Mouse (Mus musculus): ENCODE data around the gene Ntn5. TPM values are rescaled to one million over a fixed set of nuclear protein-coding genes. Genes with fewer than 3 reads are reported as not detected.
A peak's percentile ranks its signal among the peaks of the same experiment; 100 is the strongest.
"Not testable (repeated sequence)": the region's sequence is repeated elsewhere in the genome, so short reads cannot be mapped to it uniquely, and the experiment has no call there.

Gene Ntn5
- total RNA-seq, 2 experiments from 2014 or later: 0.91 to 1.5 TPM

DNA sequence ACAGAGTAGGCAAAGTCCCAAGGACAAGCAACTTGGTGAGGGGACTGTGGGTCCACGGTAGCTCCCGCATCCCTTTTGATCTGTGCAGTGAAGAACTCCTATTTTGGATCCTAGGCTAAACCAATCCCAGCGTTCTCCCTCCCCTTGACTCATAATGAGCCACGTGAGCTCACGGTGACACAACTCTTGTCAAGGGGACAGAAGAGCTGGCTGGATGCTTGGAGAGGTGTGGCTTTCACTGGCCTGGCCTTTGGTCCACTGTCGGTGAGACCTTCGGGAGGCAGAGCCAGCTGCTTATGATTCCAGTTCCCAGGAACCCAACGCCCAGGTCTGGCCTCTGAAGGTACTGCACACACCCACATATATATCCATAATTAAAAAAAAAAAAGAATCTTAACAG, 34.5 kb upstream of the Ntn5 start:
- no peak for DNase-seq (ENCODE audit: low spot score in 2 of 2)
- intact Hi-C loops (cut with DNase I): no loop called here

DNA sequence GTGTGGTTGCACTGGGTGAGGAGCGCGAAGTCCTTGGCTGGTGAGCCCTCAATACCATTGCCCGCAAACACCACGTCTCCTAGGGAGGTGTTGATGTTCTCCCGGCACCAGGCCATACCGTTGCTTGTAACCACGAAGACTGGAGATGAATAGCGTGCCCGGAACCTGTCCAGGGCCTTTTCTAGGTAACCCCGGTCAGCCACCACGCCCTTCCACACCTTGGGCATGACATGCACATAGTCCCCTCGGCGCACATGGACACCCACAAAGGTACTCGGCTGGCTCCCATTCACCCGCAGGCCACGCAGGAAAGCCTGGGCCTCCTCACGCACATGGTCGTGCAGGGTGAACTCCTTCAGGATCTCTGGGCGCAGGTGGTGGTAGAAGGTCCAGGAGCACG, 33.3 kb upstream of the Ntn5 start:
- intact Hi-C loops (cut with DNase I); DNase-seq (ENCODE audit: low spot score in 2 of 2): not testable (repeated sequence)

DNA sequence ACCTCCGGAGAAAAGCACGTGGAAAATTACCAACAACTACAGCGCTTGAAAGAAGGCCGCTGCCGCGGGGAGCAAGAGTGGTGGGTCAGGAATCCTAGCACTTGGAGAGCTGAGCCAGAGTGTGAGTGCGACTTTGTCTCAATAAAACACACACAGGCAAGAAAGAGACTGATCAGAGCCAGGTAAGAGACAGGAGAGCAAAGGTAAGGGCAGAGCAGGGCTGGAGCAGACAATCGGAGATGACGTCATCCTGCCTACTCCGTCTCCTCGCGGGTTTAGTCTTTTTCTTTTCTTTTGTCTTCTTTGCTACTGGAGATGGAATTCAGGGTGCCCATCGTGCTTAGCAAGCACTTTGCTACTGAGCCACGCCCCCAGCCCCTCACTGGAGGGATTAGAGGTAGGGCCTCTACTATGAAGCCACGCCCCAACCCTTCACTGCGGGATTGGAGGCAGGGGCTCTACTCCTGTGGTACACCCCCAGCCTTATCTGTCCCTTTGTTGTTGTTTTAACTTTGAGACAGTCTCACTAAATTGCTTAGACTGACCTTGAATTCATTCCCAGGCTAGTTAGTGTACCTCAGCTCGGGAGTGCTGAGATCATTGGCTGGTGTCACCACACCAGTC, 29.3 kb upstream of the Ntn5 start:
- no peak for DNase-seq (ENCODE audit: low spot score in 2 of 2)
- intact Hi-C loops (cut with DNase I): no loop called here

DNA sequence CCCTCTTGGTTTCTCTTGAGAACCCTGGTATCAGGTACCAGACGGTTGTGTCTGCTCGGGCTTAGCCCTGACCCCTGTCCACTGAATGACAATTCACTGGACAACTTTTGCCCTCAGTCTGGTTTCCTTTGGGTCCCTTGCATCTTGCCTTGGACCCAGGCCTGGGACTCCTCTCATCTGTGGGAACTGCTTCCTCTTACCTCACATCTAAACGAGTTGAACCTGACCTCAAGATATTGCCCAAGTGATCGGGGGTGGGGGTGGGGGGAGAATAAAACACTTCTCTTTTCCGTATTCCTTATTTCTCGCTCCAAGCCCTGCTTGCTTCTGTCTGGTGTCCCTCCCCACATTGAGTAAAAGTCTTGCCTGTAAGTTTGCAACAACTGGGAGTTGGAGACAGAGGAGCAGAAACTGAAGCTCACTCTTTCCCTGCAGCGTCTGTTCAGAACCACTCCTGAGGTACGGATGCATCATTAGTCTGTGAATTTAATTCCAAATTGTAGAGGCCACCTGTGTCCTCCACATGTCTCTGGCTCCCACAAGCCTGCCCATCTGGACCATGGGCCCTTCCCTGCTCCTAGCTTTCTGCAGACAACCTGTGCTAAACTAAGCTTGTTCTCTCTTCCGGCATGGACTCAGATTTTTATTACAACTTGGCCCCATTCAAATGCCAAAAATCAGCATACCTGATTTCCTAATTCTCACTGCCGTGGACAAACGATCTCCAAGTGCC, 22.9 kb upstream of the Ntn5 start:
- intact Hi-C loops (cut with DNase I): loop anchor here (10.0 kb wide), 1 partner anchor 56 kb away; no protein-coding TSS in a partner anchor

DNA sequence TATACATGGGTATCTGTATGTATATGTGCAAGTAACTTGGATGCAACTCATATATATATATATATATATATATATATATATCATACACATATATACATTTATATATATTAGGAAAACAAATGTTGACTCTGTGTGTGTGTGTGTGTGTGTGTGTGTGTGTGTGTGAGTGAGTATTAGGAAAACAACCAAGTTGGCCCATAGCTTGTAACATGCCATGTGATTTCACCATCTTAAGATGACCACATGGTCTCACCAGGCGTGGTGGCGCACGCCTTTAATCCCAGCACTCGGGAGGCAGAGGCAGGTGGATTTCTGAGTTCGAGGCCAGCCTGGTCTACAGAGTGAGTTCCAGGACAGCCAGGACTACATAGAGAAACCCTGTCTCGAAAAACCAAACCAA, 22.1 kb upstream of the Ntn5 start:
- intact Hi-C loops (cut with DNase I): loop anchor here (10.0 kb wide), 1 partner anchor 57 kb away; no protein-coding TSS in a partner anchor
- not testable (repeated sequence) for DNase-seq (ENCODE audit: low spot score in 2 of 2)

More for the DNA sequence above, 22.9 kb upstream of the Ntn5 start:
- no peak for DNase-seq (ENCODE audit: low spot score in 2 of 2)

DNA sequence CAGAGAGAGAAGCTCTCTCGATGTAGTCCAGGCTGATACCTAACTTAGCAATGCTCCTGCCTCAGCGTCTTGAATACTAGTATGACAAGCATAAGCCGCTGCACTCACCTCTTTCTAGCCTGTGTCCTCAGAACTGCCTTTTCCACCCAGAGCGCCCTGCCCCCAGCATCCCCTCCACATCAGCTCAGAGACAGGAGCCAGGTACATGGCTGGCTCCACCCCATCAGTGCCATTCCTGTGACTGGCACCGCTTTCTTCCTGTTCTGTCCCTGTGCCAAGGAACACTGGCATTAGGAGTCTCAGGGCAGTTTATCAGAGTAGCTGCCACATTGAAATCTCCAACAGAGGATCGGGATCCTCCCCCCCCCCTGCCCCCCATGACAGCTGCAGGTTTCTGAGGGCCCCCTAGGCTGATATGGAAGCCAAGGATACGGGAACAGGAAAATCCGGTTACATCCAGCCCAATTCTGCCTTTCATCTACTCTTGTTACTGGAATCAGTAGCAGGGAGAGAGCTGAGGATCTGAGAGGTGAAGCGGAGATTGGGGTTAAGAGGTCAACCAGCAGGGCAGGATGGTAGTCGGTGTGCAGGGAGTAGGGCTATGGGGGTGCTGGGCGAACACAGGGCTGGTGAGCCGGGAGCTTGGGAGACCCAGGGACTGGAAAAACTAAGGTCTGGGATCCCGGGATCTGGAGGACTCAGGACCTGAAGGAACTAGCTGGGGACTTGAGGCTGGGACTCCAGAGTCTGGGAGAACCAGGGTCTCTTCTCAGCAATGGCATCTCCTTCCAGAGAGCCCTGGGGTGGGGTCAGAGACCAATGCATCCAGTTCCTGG, 18.3 kb upstream of the Ntn5 start:
- no peak for DNase-seq (ENCODE audit: low spot score in 2 of 2)
- intact Hi-C loops (cut with DNase I): loop anchor here (10.0 kb wide), 1 partner anchor 61 kb away; no protein-coding TSS in a partner anchor

DNA sequence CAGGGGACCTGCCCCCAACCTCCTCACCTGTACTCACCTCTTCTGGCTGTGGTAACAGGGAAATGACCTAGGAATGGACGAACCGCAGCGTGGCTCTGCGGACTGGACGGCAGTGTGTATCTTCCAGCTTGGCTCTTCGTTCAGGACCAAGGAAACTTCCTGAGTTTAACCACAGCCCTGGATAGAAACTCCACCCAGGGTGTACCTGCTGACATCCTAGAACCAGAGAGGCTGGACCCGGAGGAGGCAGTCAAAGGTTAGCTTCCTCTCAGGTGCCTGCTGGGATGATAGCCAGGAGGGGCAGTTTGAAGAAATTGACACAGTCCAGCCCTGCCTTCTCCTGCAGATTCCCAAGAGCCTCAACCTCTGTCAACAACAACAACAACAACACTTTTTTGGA, 17.7 kb upstream of the Ntn5 start, which contains the start of gene Fut2:
TSS of gene Fut2 (minus strand) at position 234 of the 400 bp plus-strand sequence.
- intact Hi-C loops (cut with DNase I): loop anchor here (10.0 kb wide), 1 partner anchor 61 kb away; no protein-coding TSS in a partner anchor
- no peak for DNase-seq (ENCODE audit: low spot score in 2 of 2)

DNA sequence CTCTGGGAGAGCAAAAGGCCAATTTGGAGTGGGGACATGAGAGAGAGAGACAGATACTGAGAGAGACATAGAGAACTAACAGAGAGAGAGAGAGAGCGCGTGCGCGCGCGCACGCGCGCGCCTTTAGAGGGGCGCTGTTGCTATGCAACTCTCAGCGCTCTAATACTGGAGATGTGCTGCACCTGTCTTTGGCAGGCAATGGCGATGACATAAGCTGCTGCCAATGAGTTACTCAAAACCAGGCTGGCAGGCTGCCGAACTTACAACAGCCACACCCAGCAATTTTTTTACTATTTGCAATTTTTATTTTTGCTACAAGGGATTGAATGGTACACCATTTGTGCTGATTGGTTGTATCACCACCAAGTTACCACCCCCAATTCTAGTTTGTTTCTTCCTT, 16.1 kb upstream of the Ntn5 start:
- DNase-seq (ENCODE audit: low spot score in 2 of 2): peak; percentile 57 to 60
- intact Hi-C loops (cut with DNase I): loop anchor here (10.0 kb wide), 1 partner anchor 63 kb away; no protein-coding TSS in a partner anchor

DNA sequence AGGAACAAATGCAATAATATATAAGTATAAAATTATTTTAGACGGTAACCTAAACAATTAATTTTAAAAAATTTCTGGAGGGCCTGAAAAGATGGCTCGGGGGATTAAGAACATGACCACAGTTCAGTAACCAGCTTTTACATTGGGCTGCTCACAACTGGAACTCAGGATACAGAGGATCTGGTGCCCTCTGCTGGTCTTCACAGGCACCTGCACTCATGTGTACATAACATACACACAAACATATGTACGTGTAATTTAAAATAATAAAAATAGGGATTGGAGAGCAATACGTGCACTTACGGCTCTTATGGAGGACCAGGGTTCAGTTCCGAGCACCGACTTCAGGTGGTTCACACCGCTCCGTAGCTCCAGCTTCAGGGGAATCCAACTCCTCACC, 14.9 kb upstream of the Ntn5 start:
- intact Hi-C loops (cut with DNase I): loop anchor here (10.0 kb wide), 1 partner anchor 64 kb away; no protein-coding TSS in a partner anchor
- DNase-seq (ENCODE audit: low spot score in 2 of 2): no peak

DNA sequence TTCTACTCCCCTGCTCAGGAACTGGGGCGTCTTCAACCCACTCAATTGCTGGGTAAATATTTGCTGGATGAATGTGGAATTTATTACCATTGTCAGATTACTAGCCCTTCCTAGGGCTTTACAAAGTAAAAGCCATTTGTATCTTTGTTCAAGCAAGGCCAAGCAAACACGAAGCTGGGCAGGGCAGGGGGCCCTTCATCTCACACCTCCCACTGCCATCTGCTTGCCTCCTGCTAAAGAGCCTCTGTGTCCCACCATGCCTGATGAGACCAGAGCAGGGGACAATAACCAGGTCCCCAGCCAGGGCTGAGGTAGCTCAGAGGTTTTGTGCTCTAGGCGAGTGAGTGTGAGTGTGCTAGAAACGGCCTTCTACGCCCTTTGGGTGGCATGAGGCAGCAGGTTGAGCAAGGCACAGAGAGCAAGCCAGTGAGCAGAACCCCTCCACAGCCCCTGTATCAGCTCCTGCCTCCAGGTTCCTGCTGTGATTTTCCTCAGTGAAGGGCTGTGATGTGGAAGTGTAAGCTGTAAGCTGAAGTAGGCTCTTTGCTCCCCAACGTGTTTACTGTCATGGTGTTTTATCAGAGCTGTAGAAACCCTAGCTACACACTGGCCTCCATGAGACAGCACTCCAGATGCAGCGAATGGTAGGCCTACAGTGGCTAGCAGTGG, 6.1 kb upstream of the Ntn5 start:
- intact Hi-C loops (cut with DNase I): no loop called here
- DNase-seq (ENCODE audit: low spot score in 2 of 2): no peak

DNA sequence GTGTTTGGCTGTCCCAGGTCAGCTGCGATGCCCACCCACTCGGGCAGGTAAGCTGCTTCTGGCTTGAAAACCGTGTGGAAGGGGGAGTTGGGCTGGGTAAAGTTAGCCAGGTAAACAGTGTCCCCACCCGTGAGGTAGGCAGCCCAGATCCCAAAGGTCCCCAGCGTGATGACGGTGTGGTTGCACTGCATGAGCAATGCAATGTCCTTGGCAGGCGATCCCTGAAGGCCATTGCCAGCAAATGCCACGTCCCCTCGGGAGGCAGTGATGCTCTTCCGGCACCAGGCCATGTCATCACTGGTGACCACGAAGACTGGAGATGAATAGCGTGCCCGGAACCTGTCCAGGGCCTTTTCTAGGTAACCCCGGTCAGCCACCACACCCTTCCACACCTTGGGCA, 5.3 kb upstream of the Ntn5 start:
- no peak for DNase-seq (ENCODE audit: low spot score in 2 of 2)
- intact Hi-C loops (cut with DNase I): no loop called here

DNA sequence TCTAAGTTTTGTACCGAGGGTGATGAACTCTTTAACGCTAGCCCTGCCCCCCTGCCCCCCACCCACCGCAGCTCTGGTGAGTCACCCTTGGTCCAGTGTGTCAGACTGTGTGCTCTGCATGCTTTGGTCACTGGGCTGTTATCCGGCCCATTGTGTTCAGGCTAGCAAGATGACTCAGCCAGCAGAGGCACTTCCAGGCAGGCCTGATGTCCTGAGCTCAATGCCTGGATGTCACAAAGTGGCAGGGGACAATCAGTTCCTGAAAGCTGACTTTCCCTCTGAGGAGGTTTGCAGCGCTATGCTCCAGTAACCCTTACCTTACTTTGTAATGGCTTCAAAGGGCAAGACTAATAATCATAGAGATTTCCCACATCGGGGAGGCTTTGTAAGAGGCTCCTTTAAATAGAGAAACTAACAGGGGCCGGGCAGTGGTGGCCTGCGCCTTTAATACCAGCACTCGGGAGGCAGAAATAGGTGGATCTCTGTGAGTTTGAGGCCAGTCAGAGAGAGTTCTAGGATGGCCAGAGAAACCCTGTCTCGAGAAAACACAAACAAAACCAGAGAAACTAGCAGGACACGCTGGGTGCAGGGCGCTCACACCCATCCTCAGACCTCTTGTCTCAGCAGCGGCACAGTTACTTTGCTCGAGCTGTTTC, 3.7 kb upstream of the Ntn5 start:
- intact Hi-C loops (cut with DNase I): loop anchor here (5.0 kb wide), 1 partner anchor 83 kb away; no protein-coding TSS in a partner anchor
- no peak for DNase-seq (ENCODE audit: low spot score in 2 of 2)

DNA sequence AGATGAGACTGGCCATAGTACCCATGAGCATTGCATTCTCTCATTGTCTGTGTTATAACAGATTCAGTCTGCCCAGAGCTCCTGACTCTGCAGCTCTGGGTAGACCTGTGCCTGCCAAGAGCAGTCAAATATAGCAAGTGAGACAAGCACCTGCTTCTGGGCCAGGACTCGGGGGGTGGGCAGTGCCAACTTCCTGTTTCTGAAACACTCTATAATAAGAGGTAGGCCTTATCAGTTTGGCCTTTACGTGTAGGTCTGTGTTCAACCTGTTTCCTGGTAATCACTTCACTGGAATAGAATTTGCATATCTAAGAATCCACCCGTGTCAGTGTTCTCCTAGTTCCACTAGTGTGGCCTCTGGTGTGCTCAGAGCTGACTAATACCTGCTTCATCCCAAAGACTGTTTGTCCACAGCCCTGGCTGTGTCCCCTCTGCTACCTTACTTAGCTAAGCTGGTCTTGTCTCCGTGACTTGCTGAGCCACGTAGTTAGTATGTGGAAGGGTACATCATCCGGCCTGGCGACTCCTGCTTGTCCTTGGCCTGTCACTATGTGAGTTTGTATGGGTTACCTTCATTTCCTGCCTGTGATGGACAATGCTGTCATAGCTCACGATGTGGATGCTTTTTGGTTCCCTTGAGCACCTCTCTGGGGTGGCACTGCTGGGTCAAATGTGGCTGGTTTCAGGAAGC, 2.6 kb upstream of the Ntn5 start:
- intact Hi-C loops (cut with DNase I): loop anchor here (5.0 kb wide), 1 partner anchor 84 kb away; no protein-coding TSS in a partner anchor
- no peak for DNase-seq (ENCODE audit: low spot score in 2 of 2)

DNA sequence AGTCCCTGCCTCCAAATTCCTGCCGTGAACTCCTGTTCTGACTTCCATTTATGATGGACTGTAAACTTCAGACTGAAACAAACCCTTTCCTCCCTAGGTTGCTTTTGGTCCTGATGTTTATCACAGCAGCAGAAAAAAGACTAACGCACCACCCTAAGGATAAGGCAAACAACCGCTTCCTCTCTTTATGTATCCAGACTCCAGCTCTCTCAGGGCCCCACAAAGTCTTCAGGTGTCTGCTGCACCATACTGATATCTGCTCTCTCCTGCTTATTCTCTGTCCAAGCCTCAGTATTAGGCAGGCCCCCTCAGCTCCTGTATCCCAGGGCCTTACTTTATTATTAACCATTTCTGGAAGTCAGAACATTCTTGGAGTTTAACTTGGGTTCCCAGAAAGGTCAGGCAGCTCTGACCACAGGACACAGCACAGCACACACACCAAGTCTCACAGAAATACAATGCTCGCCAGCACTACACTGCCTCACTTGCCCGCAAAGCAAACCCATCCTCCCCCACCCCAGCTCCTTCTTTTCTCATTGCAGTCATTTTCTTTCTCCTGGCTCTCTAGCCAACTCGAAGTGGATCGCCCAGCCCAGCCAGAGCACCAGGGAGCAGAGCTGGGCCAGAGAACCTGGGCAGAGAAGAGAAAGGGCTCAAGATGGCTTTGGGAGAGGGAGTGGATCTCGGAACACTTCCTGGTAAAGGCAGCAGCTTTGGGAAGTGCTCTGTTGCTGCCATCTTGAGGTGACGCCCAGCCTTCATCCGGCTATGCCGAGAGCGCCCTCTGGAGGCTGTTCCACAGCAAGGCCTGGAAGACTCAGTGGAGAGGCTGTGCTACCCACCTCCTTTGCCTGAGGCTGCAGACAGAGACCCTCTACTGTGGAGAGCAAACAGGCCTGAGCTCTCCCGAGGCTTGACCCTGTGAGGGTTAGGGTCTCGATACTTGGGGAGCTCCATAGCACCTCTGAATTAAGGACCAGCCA, 1.4 kb upstream of the Ntn5 start:
- DNase-seq (ENCODE audit: low spot score in 2 of 2): peak; percentile 88 to 90
- intact Hi-C loops (cut with DNase I): loop anchor here (5.0 kb wide), 1 partner anchor 85 kb away; no protein-coding TSS in a partner anchor

DNA sequence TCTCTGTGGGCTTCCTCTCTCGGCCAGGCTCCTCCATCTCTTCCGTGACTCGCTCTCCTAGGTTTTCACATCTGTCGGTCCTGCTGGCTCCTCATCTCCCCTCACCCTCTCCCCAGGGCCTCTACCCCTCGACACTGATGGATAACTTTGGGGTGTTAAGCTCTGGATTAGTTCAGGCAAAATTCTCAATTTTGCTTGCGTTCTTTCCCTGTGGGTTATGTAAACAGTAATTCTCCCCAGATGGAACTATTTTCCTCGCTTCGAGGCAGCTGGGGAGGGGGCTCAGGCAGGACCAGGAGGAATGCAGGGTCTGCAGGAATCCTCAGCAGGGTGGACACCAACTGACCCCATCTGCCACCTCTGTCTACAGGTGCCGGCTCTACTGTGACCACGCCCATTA, 2.0 kb downstream of the Ntn5 start:
- intact Hi-C loops (cut with DNase I): no loop called here
- DNase-seq (ENCODE audit: low spot score in 2 of 2): no peak

DNA sequence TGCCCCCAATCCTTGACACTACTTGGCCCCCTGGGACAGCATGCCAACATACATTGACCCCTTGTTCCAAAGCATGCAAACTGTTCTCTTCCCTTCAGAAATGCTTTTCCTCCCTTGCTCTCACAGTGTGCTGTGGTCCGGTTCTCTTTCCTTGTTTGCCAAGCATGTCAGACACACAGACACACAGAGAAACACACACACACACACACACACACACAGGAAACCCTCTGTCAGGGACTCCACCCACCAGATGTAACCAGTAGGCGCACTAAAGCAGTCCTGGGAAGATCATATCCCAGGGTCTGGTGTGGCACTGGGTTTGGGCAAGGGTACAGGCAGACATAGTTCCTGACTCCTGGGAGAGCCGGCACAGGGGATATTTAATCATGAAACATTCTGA, 3.0 kb downstream of the Ntn5 start:
- intact Hi-C loops (cut with DNase I): no loop called here
- DNase-seq (ENCODE audit: low spot score in 2 of 2): no peak

DNA sequence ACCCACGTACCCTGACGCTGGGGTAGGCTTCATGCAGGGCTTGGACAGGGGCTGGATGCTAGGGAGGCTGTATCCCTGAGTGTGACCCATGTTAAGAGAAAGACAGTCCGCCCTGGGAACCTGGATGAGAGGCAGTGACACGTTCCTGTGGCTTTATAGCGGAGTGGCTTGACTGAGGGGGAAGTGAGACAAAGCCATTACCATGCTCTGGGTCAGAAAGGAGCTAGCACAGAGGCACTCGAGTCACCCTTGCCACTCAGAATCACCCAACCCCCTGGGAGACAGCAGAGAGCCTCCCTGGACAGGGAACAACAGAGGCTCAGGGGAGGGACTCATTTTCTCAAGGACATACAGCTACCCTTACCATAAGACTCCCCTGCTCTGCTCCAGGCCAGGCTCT, 5.3 kb downstream of the Ntn5 start:
- no peak for DNase-seq (ENCODE audit: low spot score in 2 of 2)
- intact Hi-C loops (cut with DNase I): no loop called here
